Mouse (Mus musculus) frontal cortex, adult (tissue): ENCODE data around the gene Hcn4.
A peak's percentile ranks its signal among the peaks of the same experiment; 100 is the strongest.

Experiments used
- ATAC-seq: cut with Nextera tagmentation; 2 replicates; pipeline ENCODE4 v1.9.2; 2017; ENCODE audit warnings: mild to moderate bottlenecking, moderate library complexity, mixed read lengths; ENCODE audit not compliant: low TSS enrichment

The Hcn4 gene

DNA sequence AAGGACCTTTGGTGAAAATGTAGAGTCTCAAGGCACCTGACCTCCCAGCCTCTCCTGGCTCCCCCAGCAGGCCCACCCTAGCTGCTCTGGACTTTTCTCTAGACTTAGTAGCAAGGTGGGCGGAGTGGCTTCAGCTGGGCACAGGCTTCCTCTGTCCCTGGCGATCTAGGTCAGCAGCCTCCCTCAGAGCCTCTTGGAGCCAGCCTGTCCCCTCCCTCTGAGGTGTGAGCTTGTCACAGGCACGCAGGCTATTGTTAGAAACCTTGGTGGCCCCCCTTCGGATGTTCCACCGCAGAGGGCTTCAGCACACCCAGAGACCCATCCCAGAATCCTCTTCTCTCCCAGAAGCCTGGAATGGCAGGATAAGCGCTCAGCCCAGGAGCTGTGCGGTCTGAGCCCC is 24.5 kb downstream of the Hcn4 start:
- ATAC-seq, result no peak

GRCm38 (mm10) chr9:58849576-58850315 is 26.5 kb downstream of the Hcn4 start:
- ATAC-seq, result no peak

DNA sequence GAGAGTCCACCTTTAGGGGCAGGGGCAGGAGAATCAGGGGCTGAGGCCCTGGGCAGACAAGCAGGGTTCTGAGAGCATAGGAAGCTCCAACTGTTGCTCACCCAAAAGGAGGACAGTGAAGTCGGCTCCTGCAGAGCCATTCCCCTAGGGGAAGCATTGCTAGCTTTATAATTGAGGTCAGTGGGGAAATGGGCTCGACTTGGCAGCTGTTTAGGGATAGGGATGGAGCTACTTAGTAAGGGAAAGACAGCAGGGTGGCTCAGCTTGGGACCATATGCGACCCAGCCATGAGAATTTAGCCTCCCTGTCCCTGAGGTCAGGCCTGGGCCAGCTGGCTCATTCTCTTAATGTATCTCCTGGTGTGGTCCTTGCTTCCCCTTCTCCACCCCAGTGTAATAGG is 31.7 kb downstream of the Hcn4 start:
- ATAC-seq, result no peak

GRCm38 (mm10) chr9:58859080-58859635 is 35.9 kb downstream of the Hcn4 start:
- ATAC-seq, result no peak

DNA sequence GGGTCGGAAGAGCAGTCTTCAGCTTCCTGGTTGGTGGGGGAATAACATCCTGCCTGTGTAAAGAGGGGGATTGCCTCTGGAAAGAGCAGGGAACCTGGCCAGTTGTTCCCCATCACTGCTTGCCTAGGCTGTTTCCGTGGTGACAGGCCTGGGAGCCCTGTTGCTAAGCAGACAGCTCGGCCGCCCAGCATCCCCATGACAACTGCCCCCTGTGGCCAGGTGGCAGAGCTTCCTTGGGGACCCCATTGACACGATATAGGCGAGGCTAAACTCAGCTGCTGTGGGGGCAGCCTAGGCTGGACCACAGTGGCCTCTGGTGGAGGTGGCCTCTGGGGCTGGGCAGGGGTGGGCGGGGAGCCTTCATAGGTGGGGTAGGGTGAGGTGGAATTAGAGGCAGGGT is 40.6 kb downstream of the Hcn4 start:
- no peak for ATAC-seq

DNA sequence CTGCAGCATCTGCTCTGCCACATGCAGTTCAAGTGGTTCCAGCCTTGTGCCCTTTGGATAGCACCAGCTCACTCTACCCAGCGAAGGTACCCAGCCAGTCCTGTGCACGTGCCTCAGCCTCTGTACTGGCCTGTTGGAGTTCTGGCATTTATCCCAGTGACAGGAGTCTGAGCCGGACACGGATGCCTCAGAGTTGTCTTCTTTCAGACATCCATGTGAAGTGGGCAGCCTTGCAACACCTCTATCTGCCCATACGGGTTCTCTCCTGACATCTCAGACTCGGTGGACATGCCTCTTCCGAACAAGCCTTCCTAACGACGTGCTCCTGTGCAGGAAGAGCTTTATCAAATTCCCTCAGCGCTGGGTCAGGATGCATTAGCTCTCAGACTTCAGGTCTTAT is 47.9 kb downstream of the Hcn4 start:
- no peak for ATAC-seq

DNA sequence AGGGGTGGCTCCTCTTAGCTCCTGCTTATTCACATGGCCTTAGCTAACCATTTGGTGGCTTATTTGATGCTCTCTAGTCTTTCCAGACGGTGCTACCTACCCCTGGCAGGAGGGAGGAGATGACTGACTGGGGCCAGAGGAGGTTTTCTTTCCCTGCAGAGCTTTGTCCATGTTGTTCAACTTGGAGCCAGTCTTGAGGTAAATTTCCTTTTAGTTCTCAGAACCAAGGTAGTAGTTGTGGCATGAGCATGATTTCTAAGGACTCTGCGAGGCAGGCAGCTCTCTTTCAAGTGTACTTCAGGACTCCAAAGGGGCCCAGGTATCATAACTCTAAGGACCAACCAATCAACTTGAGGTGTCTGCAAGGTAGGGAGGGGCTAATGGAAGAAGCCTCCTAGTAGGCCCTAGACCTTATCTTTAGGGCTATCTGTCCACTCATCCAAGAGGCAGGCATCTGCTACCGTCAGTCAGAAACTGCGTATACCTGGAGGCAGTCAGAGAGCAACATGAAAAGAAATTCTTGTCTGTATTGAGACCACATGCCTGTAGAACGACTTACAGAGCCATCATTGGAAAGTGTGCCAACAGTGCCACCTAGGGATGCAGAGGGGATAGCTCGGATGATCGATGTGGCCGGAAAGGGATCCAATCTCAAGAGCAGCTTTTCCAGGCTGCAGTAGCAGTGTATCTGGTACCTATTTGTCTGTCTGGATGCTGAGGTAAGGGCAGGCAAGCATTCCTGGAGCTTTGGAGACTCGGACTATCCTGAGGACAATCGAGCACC is 50.5 kb downstream of the Hcn4 start:
- ATAC-seq, result peak; percentile 95

- ATAC-seq, result no peak
Observed at GRCm38 (mm10) chr9:58874354-58874753, 51.1 kb downstream of the Hcn4 start.

DNA sequence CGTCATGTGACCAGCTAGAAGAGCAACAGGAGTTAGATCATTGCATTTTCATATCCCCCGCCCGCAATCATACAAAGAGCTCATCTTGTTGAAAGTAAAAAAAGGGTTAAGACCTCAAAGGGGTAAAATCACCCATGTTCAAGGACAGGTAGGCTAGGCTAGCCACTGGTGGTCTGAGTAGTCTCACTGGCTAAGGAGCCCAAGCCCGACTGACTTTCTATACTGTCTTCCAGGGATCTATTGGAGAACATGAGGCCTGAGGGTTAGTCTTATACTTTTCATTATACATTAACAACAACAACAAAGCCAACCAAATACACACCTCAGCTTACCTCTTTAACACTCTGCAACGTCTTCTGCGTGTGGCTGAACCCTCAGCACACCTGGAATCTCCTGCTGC is 52.2 kb downstream of the Hcn4 start:
- ATAC-seq, result no peak

DNA sequence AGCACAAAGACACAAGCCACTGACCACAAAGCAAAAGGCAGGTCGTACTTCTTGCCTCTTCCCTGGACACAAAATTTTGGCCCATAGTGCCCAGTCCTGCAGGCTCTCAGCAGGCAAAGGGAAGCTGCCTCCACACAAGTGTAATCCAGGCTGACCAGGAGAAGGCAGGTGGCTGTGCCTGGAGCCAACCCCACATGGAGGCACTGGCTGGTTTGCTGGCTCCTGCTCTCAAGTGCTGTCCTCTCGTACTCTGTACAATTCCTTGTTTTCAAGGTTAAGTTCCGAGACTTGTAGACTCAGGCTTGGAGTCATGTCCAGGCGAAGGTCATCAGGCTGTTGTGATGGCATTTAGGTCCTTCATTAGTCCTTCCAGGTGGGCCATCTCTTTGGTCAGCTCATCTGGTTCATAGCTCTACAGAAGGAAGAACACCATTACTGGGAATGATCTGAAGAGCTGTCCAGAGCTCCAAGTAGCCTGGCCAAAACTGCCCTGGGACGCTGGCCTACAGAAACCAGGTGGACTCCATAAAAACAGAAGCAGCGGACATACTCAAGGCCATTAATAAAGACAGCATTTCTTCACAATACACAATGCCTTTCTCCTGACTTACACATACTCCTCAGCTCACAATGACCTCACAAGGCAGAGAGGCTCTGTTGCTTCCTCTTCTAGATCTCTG is 53.9 kb downstream of the Hcn4 start:
- ATAC-seq, result no peak

GRCm38 (mm10) chr9:58879836-58880235 is 56.6 kb downstream of the Hcn4 start:
- no peak for ATAC-seq

DNA sequence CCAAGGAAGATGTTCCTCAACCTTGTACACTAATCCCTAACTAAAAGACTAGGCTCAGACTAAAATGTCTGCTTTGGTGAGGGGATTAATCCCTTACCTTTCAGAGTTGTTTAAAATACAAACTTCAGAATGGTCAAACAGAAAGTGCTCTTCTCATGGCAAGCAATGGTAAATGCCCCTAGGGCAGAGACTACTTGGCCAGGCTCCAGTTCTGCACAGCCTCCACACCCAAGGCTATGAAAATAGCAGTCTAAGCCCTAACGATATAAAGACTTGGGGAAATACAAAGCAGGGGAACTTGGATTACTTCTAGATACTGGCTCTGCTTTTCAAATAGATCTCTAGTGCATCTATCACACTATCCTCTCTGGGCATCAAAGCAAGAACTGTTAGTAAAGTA is 59.5 kb downstream of the Hcn4 start:
- ATAC-seq, result no peak

DNA sequence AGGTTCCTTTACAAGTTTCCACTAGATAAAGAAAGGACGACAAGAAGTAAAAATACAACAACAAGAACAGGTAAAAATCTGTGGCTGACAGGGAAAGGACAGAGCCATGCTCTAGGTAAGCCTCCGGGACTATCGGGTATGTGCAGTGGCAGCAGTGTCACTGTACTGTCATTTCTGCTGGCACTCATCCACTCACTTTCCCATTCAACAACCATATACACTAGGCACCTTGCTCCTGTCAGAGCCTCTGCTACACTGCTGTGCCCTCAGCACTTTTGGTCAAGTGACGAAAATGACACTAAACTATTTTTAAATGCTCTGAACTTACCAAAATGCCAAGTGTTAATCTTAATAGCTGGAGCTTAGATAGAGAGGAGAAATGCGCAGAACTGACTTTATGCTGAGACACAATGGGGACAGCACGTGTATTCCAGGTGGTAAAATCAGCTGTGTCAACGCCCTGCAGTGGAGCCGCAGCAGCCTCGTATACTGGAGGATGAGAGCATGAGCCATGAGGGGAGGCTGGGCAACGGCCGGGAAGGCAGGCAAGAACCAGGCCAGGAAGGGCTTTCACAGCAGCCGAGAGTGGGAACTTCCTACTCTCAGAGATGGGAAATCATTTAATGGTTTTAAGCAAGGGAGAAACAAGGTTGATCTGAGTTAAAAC is 66.7 kb downstream of the Hcn4 start:
- no peak for ATAC-seq

GRCm38 (mm10) chr9:58890893-58891292 is 67.7 kb downstream of the Hcn4 start:
- ATAC-seq, result no peak

GRCm38 (mm10) chr9:58891840-58892640 is 68.8 kb downstream of the Hcn4 start:
- no peak for ATAC-seq

- ATAC-seq, result no peak
Observed at GRCm38 (mm10) chr9:58899602-58900001, 76.4 kb downstream of the Hcn4 start.

DNA sequence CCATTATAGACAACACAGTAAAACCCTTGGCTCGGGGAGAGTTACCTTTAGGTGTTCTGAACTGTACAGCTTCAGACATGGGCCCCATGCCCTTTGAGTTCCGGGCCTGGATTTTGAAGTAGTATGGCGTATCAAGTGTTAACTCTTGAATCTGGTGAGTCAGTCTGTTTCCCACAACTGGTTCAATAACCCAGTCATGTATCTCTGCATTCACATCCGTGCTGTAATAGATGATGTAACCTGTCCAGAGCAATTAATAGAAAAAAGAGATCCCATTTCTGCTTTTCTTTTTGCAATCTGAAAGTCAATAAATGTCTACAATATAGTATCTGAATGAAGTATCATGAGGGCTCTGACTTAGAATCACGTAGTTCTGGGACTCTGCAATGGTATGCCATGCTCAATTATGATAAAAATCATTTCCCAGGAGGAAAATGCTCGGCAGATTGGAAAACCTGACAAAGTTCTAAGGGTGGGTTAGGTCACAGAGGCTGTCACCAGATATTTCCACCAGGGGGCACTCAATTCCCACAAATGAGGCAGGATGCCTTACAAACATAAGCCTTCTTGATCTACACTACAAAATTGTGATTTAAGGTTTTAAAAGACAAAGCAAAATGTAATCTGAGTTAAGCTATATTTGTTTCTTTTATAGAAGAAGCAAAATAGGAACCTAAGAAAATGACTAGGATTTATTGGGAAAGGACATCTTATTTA is 79.8 kb downstream of the Hcn4 start:
- peak; percentile 77; the same call in 1 of the 2 replicates for ATAC-seq
